Mouse (Mus musculus): Measurements from ENCODE around the gene Nell1. TPM values are rescaled to one million over a fixed set of nuclear protein-coding genes. Genes with fewer than 3 reads are reported as not detected.

Nell1 gene
- total RNA-seq, 2 experiments from 2014 or later, result 50.5 to 50.6 TPM

DNA sequence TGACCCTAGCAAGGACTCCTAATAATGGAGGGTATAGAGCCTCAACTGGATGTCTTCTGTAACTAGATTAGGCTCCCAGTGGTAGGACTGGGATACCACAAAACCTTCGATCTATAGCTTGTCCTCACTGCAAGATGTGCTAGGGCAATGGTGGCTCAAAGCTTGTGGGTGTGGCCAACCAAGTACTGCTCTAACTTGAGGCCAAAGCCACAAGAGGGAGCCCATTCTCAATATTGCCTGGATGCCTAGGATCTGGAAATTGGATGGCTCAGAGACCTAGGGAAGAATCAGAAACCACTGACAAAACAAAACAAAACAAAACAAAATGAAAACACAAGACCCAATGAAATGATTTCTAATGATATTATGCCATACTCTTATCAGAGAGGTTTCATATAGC lies 809.0 kb downstream of the Nell1 start:
- no peak for DNase-seq (ENCODE audit: extremely low spot score in 1 of 2, low spot score in 1 of 2)

DNA sequence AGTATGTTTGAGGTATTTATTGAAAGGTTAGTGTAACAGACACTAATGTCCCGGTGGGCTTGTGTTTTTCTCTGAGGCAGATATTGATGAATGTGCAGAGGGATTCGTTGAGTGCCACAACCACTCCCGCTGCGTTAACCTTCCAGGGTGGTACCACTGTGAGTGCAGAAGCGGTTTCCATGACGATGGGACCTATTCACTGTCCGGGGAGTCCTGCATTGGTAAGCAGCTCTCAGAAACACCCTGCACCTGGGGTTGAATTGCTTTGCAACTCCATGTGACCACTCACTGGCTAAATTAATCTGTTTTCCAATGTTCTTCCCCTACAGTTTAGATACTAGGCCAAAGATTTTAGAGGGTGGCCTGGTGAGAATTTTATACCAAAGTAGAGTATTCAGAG lies 851.5 kb downstream of the Nell1 start:
- DNase-seq (ENCODE audit: extremely low spot score in 1 of 2, low spot score in 1 of 2), result no peak

DNA sequence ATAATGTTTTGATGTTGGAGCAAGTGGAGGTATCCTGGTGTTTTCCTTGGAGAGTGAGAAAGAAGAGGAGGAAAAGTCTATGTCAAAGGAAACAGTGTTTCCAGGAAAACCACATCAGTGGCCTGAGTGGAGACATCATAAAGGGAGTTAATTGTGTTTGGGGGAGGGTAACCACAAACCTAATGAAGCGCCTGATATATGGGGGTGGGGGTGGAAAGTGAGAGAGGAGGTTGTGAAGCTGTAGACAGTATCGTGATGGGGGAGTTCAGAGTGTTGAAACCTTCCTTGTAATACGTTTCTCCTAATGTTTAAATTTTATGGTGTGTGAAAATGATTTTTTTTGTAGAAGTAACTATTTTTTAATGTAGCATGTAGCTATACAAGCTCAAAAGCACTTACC lies 858.1 kb downstream of the Nell1 start:
- no peak for DNase-seq (ENCODE audit: extremely low spot score in 1 of 2, low spot score in 1 of 2)

DNA sequence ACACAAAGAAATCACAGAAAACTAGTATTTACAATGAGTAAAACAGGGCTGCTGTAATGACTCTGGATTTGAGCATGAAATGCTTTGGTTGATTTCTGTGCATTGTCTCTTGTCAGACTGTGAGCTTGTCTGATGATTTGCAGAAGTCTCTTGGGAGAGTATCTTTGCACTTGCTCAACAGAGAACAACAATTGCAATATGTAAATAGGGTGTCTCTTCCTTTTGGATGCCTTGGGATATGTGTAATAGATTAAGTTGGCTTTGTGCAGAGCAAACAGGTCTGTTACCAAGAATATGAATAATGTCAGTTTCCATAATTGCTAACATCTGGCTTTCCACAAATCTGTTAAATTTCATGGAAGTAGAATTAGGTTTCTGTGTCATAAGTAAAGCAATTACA lies 868.0 kb downstream of the Nell1 start:
- no peak for DNase-seq (ENCODE audit: extremely low spot score in 1 of 2, low spot score in 1 of 2)

DNA sequence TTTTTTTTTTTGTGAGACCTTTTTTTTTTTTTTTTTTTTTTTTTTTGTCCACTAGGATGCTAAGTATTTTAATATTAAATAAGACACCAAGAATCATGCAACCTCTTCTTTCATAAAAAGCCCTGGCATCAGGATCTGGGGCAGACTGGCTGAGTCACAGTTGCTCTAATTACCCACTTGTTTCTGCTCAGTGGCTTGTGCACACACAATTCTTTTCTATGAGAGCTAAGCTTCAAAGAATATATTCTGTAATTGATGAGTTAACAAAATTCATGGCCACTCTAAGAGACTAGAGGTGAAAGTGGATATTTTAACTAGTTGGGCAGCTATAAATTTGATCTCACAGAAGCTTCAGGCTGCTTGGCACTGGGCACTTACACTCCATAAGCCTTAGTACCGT lies 873.3 kb downstream of the Nell1 start:
- no peak for DNase-seq (ENCODE audit: extremely low spot score in 1 of 2, low spot score in 1 of 2)

DNA sequence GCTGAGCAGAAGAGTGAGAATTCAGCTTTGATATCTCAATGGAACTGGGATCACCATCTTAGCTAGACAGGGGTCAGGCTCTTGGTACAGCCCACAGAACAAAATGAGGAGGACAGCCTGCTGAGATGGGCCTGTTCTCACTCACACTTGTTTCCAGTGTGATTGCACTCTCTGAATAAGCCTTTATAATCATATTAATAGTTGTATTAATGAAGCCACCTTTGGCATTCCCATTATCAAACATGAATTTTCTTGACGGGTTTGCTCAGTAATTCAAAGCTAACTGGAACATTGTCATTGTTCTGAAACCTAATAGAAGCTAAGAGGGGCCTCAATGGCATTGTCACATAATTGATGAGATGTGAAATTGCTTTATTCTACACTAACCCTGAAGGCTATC lies 875.6 kb downstream of the Nell1 start:
- DNase-seq (ENCODE audit: extremely low spot score in 1 of 2, low spot score in 1 of 2), result no peak

DNA sequence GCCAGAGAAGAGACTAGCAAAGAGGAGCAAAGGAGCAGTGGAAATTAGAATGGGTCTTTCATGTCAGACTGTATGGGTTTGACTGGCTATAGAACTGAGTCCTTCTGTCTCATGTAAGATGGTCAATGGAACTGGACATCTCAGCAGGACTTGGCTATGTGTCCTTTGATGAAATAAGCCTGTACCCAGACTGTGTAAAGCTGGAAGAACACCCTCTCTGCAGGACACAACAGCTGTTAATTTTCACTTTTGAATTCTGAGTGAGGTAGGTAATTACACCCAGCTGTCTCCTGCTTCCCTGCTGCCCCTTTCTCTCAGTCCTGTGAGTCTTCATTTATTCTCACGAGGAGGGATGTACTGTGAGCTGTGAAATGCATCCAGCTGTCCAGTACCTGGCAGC lies 895.5 kb downstream of the Nell1 start:
- no peak for DNase-seq (ENCODE audit: extremely low spot score in 1 of 2, low spot score in 1 of 2)

DNA sequence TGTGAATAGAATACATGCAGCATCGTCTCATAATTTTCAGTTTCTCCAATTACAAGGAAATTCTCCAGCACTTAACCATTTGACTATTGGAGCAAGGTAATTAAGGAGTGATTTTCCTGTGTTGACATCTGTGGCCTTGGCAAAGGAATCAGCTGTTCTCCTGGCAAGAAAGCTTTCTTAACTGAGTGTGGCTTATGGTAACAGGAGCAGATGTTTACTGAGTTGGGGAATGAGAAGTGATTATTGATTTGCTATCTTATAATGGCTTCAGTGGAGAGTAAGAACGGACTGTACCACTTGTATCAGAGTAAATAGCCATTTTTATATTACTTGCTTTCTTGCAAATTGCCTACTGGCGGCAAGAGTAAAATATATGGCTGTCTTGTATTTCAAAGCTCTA lies 913.0 kb downstream of the Nell1 start:
- DNase-seq (ENCODE audit: extremely low spot score in 1 of 2, low spot score in 1 of 2), result no peak

DNA sequence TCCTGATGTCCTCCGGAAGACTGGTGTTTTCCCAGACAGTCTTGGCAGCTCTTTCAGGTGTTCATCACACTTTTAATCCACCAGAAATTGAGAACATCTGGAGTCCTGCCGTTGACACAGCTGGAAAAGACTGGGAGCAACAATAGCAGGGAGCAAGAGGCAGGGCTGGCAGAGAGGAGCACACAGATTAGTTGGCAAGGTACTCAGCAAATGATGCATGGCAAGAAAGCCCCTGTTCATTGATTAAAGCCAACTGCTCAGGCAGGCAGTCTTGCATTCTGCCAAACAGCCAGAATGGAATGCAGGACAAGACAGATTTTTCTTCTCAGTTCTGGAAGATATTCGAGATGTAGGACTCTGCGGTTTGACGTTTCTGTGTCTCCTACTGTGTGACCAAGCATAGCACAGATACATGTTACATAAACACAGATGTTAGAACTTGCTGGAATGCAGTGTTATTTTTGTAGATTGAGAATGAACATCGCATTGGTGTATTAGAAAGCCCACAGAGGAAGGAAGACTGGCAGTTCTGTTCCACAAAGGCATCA lies 925.0 kb downstream of the Nell1 start:
- no peak for DNase-seq (ENCODE audit: extremely low spot score in 1 of 2, low spot score in 1 of 2)

Other genes with a start within 250 kb of the Nell1 start
- gene Htatip2, start 215.7 kb upstream of the Nell1 start, total RNA-seq (2021), result 1 to 10 TPM; 9.5 to 9.8 TPM
- 10 to 100 TPM; 30.4 to 32.5 TPM for gene Prmt3, start 196.5 kb upstream of the Nell1 start, total RNA-seq (2021)
- under 1 TPM in 1 of 2 experiments, not detected in 1; 0.19 TPM for gene Slc6a5, start 64.7 kb upstream of the Nell1 start, total RNA-seq (2021)

Data from layer of hippocampus, postnatal 25 days (tissue).